Mouse (Mus musculus) testis, postnatal 14 days (tissue): ENCODE measurements around the gene Armh3.

Experiments used
- DNase-seq: peaks from one replicate; pipeline ENCODE4 v3.0.0; 2021; ENCODE audit warnings: low spot score

Gene Armh3

GRCm38 (mm10) chr19:45988238-45988637 is 10.1 kb downstream of the Armh3 start:
- no peak for DNase-seq

- DNase-seq = no peak
Observed at GRCm38 (mm10) chr19:45984379-45984778, 13.9 kb downstream of the Armh3 start.

GRCm38 (mm10) chr19:45960770-45961169 is 37.5 kb downstream of the Armh3 start:
- DNase-seq = no peak

GRCm38 (mm10) chr19:45956736-45957135 is 41.6 kb downstream of the Armh3 start:
- DNase-seq = no peak

GRCm38 (mm10) chr19:45953286-45953685 is 45.0 kb downstream of the Armh3 start:
- DNase-seq = no peak

- DNase-seq = no peak
Observed at GRCm38 (mm10) chr19:45949236-45949635, 49.1 kb downstream of the Armh3 start.

- DNase-seq = no peak
Observed at GRCm38 (mm10) chr19:45947764-45948163, 50.5 kb downstream of the Armh3 start.

GRCm38 (mm10) chr19:45947286-45947685 is 51.0 kb downstream of the Armh3 start:
- DNase-seq = no peak

GRCm38 (mm10) chr19:45946541-45946940 is 51.7 kb downstream of the Armh3 start:
- no peak for DNase-seq

GRCm38 (mm10) chr19:45945986-45946385 is 52.3 kb downstream of the Armh3 start:
- no peak for DNase-seq

- no peak for DNase-seq
Observed at GRCm38 (mm10) chr19:45943758-45944157, 54.5 kb downstream of the Armh3 start.

GRCm38 (mm10) chr19:45938064-45938463 is 60.2 kb downstream of the Armh3 start:
- DNase-seq = no peak

- no peak for DNase-seq
Observed at GRCm38 (mm10) chr19:45937530-45937929, 60.8 kb downstream of the Armh3 start.

- DNase-seq = no peak
Observed at GRCm38 (mm10) chr19:45927236-45927635, 71.1 kb downstream of the Armh3 start.

GRCm38 (mm10) chr19:45926342-45926741 is 71.9 kb downstream of the Armh3 start:
- no peak for DNase-seq

- DNase-seq = no peak
Observed at GRCm38 (mm10) chr19:45920299-45921090, 77.8 kb downstream of the Armh3 start.

- DNase-seq = no peak
Observed at GRCm38 (mm10) chr19:45918406-45918805, 79.9 kb downstream of the Armh3 start.

GRCm38 (mm10) chr19:45917856-45918255 is 80.4 kb downstream of the Armh3 start:
- DNase-seq = no peak

GRCm38 (mm10) chr19:45916461-45916860 is 81.8 kb downstream of the Armh3 start:
- no peak for DNase-seq

GRCm38 (mm10) chr19:45916026-45916425 is 82.3 kb downstream of the Armh3 start:
- no peak for DNase-seq

GRCm38 (mm10) chr19:45913036-45913435 is 85.3 kb downstream of the Armh3 start:
- no peak for DNase-seq

GRCm38 (mm10) chr19:45912376-45912775 is 85.9 kb downstream of the Armh3 start:
- DNase-seq = no peak

GRCm38 (mm10) chr19:45911236-45912025 is 86.9 kb downstream of the Armh3 start:
- DNase-seq = no peak
